Mouse (Mus musculus) small intestine, adult 2 months (tissue): ENCODE measurements at regions not wholly inside any gene's neighbourhood (a gene's known extent, or its start where the extent isn't known, plus 50 kb on each side); places are given as distances from the start of the nearest gene placed in this dataset.

Experiments used
- H3K27ac ChIP-seq: fragments of 200-500 bp; 2 replicates; pipeline ENCODE4 v1.5.1; 2012; ENCODE audit warnings: low read depth, low read length, control low read depth, inconsistent platforms; ENCODE audit not compliant: insufficient read depth
- H3K27me3 ChIP-seq: fragments of 200-500 bp; 2 replicates; pipeline ENCODE4 v1.6.1; 2012; ENCODE audit warnings: mild to moderate bottlenecking, moderate library complexity, low read length, inconsistent platforms; ENCODE audit not compliant: control insufficient read depth, insufficient read depth
- H3K36me3 ChIP-seq: fragments of 200-500 bp; 2 replicates; pipeline ENCODE4 v1.6.1; 2012; ENCODE audit warnings: mild to moderate bottlenecking, low read length, control low read depth, inconsistent platforms; ENCODE audit not compliant: control insufficient read depth, insufficient read depth
- H3K4me1 ChIP-seq: fragments of 200-500 bp; 2 replicates; pipeline ENCODE4 v1.6.1; 2012; ENCODE audit warnings: low read length, inconsistent platforms, mixed read lengths; ENCODE audit not compliant: control insufficient read depth, insufficient read depth, insufficient read length
- H3K4me3 ChIP-seq: fragments of 200-500 bp; 2 replicates; pipeline ENCODE4 v1.5.1; 2012; ENCODE audit warnings: low read depth, mild to moderate bottlenecking, control low read depth, inconsistent platforms, low read length, moderate library complexity
- CTCF ChIP-seq: fragments of 200-500 bp; IDR thresholded peaks from 2 replicates; pipeline ENCODE4 v1.5.1; 2012; ENCODE audit warnings: low read depth, mild to moderate bottlenecking, control low read depth, inconsistent platforms, low read length, moderate library complexity, mixed read lengths; ENCODE audit not compliant: insufficient replicate concordance, insufficient read length; ENCODE audit errors: extremely low read depth
- POLR2A ChIP-seq: fragments of 200-500 bp; IDR thresholded peaks from 2 replicates; pipeline ENCODE4 v1.6.1; 2012; ENCODE audit warnings: low read depth, mild to moderate bottlenecking, control low read depth, inconsistent platforms, low read length, moderate library complexity
- WGBS: fragments of 180-500 bp; shearing (Covaris S2); methylation state at CpG from one replicate; pipeline ENCODE4 v1.1.7; 2018; 5-methylcytosine and 5-hydroxymethylcytosine counted together

DNA sequence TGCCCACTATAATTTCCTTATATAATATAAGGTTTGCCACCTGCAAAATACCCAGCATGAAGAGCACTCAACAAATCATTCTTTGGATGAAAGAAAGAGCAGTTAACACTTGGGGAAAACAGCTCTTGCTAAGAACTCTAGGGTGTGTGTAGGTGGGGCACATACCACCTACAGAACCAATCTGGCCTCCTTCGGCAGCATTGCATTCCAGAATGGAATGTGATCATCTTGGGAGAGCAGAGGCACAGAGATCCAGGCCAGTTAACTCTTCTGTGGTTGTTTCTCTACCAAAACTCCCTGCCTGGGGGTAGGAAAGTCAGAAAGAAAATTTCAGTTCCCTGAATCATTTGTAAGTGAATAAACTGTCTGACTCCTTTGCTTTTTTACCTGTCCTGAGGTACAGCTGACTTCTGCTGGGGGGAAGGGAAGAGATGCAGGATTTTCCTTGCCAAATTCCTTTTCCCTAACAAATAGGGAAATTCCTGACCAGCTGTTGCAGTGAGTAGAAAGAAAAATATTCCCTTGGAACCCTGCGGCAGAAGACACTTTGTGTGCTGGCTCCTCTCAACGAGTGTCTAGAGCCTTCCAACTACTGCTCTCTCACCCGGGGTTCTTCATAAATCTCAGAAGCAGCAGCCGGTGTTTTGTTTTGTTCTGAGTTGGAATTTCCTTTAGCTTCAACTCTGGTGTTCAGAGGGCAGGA is 112.8 kb upstream of the Frmd6 start:
- Histone ChIP-seq H3K27ac (peak overlapping the region; percentile 17), H3K27me3 (no peaks in the 10 kb centered on the region), H3K4me1 (peaks cover 2% of the 10 kb centered on the region; the same call in 1 of the 2 replicates), H3K36me3 (no peaks in the 10 kb centered on the region), H3K4me3 (no peak overlapping the region)
- WGBS = 53% methylated on average over 5 of the region's 5 CpGs
- TF ChIP-seq POLR2A (no peak), CTCF (no peak)

DNA sequence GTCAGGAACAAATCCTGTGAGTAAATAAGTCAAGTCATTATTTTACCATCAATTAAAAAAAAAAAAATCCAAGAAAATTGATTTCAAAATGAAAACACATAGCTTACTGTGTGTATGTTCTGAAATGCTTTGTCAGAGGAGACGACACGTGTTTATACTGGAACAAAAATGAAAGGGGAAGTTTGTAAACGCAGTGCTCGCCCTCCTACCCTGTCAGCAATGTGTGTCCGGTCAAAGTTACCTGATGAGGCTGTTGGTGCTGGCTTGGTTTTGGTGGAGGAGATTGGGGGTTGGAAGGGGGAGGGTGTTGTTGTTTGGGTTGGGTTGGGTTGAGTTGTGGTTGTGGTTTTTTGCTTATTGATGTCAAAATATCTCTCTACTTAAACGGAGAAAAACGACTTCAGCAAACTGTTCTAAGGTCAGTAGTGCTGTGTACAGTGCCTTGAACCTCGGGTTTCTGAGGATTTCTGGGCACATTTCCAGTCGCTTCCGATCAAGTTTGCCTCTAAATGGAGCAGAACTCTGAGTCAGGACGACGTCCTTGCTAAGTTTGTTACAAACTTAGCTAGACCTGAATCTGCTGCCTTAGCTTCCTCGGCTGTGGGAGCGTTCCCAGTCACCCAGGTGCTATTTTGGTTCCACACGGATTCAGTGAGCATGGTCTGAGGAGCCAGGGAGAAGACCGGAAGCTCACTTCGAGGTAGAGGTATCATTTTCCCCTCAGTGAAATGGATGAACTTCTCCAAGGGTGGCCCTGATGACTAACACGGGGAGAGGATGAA is 111.6 kb upstream of the Frmd6 start:
- WGBS = 49% methylated on average over 18 of the region's 18 CpGs
- TF ChIP-seq POLR2A (no peak), CTCF (no peak)

DNA sequence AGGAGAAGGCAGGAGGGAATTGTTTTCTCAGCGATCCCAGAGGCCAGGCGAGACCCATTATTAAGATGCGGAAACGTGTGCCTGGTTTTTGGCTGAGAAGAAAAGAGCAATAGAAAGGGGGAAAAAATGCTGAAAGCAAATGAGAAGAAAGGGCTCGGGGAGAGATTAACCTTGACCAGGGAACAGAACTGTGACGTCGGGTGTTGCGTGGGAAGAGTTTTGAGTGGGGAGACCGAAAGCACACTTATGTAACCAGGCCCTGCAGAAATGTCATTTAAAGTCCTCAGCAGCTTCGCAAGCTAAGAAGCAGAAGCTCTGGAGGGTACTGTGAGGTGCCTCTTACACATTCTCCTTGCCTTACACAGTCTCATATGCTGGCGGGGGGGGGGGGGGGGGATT is 111.0 kb upstream of the Frmd6 start:
- WGBS = 74% methylated on average over 11 of the region's 11 CpGs
- TF ChIP-seq POLR2A (no peak), CTCF (no peak)
- H3K27ac ChIP-seq = peak overlapping the region; percentile 44

More for the DNA sequence above, 111.6 kb upstream of the Frmd6 start:
- H3K27ac ChIP-seq = peak overlapping the region; percentile 44
- H3K4me3 ChIP-seq = peak overlapping the region; percentile 23; the same call in 1 of the 2 replicates
- H3K36me3 ChIP-seq = no peaks in the 10 kb centered on the region
- H3K4me1 ChIP-seq = peaks cover 2% of the 10 kb centered on the region; the same call in 1 of the 2 replicates
- H3K27me3 ChIP-seq = no peaks in the 10 kb centered on the region

DNA sequence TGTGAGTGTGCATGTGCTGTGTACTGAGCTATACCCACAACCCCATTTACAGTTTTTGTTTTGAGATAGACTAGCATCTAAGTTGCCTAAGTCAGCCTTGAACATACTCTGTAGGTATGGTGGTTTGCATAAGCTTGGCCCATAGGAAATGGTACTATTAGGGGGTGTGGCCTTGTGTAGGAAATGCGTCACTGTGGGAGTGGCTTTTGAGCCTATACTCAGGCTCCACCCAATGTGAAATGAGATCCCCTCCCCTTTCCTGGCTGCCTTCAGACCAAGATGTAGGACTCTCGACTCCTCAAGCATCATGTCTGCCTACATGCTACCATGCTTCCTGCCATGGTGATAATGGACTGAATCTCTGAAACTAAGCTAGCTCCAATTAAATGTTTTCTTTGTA is 109.5 kb upstream of the Frmd6 start:
- Histone ChIP-seq H3K27ac (no peak overlapping the region), H3K4me1 (peaks cover 2% of the 10 kb centered on the region; the same call in 1 of the 2 replicates), H3K27me3 (no peaks in the 10 kb centered on the region), H3K4me3 (no peak overlapping the region), H3K36me3 (no peaks in the 10 kb centered on the region)
- 80% methylated on average over 2 of the region's 2 CpGs for WGBS
- no peak for TF ChIP-seq CTCF
- TF ChIP-seq POLR2A = no peak

More for the DNA sequence above, 111.0 kb upstream of the Frmd6 start:
- peaks cover 2% of the 10 kb centered on the region; the same call in 1 of the 2 replicates for H3K4me1 ChIP-seq
- H3K36me3 ChIP-seq = no peaks in the 10 kb centered on the region
- peak overlapping the region; percentile 23; the same call in 1 of the 2 replicates for H3K4me3 ChIP-seq
- H3K27me3 ChIP-seq = no peaks in the 10 kb centered on the region

DNA sequence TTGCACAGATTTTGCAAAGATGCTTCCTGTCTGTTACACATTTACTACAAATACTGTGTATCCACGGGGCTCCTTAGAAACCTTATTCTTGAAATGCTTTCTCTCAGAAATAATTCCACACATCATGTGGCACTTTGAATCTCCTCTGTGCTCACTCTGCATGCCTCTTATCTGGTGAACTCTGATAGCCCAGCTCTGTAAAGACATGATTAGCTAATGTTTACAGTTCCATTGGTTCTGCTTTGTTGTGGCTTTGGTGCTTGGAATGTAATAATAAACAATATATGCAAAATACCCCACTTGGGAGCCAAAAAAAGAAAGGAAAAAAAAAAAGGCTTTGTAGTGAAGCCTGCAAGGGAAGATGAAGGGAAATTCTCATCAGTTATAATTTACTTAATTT is 106.7 kb upstream of the Frmd6 start:
- Histone ChIP-seq H3K4me3 (no peak overlapping the region), H3K36me3 (no peaks in the 10 kb centered on the region), H3K4me1 (no peaks in the 10 kb centered on the region), H3K27me3 (no peaks in the 10 kb centered on the region), H3K27ac (no peak overlapping the region)
- 6% methylated on average over 1 of the region's 1 CpGs for WGBS
- TF ChIP-seq CTCF (no peak), POLR2A (no peak)

DNA sequence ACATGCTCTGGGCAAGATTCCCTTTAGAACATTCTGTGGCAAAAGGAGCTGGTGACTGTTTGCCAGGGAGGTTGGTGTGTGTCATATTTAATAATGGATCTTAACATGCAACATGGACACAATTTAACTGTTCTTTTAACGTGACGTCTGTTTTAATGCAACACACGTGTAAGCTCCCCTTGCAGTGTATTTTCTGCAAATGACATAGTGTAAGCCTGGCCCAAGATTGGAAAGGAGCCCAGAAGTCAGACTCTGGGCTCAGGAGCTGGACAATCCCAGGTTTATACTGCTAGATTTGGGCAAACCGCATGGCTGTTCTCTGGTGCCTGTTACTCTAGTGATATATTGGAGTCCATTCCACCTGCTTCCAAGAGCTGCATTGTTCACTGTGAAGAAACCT is 106.1 kb upstream of the Frmd6 start:
- no peaks in the 10 kb centered on the region for H3K27me3 ChIP-seq
- WGBS = 75% methylated on average over 4 of the region's 4 CpGs
- TF ChIP-seq CTCF (no peak), POLR2A (no peak)
- no peaks in the 10 kb centered on the region for H3K36me3 ChIP-seq
- H3K27ac ChIP-seq = no peak overlapping the region
- no peak overlapping the region for H3K4me3 ChIP-seq
- no peaks in the 10 kb centered on the region for H3K4me1 ChIP-seq

DNA sequence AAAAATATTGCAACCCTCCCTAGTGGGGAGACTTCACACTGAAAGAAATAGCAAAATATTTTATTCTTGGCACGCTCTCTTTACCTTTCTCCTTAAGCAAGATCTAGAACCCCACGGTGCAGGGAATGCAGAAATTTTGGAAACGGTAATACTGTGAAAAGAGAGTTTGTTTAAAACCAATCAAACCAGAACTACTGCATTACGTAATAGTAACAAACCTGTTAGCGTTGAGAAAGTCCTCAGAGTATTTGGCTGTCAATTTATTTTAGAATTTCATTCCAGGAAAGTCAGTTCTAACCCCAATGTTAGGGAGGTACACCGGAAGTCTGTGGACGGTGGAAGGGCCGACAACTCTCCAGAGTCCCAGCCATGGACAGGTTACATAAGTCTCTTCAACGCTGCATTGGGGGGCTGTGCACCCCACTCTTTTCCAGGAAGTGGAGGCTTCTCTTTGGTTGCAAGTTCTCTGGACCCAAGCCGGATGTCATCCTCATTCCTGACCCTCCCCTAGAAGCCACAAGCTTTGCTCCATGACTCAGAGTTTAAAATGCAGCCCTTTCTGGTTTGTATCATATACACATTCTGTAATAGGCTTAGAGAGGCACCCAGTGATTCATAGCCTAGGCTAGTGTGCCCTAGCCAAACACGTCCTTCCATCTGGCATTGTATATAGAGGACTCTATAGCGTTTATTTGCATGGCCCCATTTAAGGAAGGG is 105.0 kb upstream of the Frmd6 start:
- Histone ChIP-seq H3K27me3 (no peaks in the 10 kb centered on the region), H3K4me1 (no peaks in the 10 kb centered on the region), H3K27ac (no peak overlapping the region), H3K4me3 (no peak overlapping the region), H3K36me3 (no peaks in the 10 kb centered on the region)
- 64% methylated on average over 12 of the region's 12 CpGs for WGBS
- TF ChIP-seq POLR2A (no peak), CTCF (no peak)
